Mouse (Mus musculus) liver, embryonic 15.5 days (tissue): Measurements from ENCODE around the gene Ltbp1. TPM values are rescaled to one million over a fixed set of nuclear protein-coding genes. Genes with fewer than 3 reads are reported as not detected.

ENCODE experiments used
- ATAC-seq: fragments of 200-750 bp; cut with Nextera tagmentation; 2 replicates; pipeline ENCODE4 v1.8.0; 2017; ENCODE audit warnings: moderate number of reproducible peaks, mild to moderate bottlenecking, moderate library complexity; ENCODE audit not compliant: insufficient read depth
- H3K27ac ChIP-seq: fragments of 300-500 bp; sonication (generic); replicated peaks from 2 replicates; pipeline ENCODE4 v1.5.1; 2015; ENCODE audit warnings: mild to moderate bottlenecking, inconsistent platforms
- H3K27me3 ChIP-seq: fragments of 300-500 bp; sonication (generic); 2 replicates; pipeline ENCODE4 v1.6.1; 2015; ENCODE audit warnings: mild to moderate bottlenecking, inconsistent platforms
- H3K36me3 ChIP-seq: fragments of 300-500 bp; sonication (generic); replicated peaks from 2 replicates; pipeline ENCODE4 v1.6.1; 2015; ENCODE audit warnings: moderate library complexity, mild to moderate bottlenecking, inconsistent platforms
- H3K4me1 ChIP-seq: fragments of 300-500 bp; sonication (generic); replicated peaks from 2 replicates; pipeline ENCODE4 v1.6.1; 2015; ENCODE audit warnings: inconsistent platforms
- H3K4me2 ChIP-seq: fragments of 300-500 bp; sonication (generic); 2 replicates; pipeline ENCODE4 v1.6.1; 2015; ENCODE audit warnings: moderate library complexity, mild to moderate bottlenecking, inconsistent platforms
- H3K4me3 ChIP-seq: fragments of 300-500 bp; sonication (generic); replicated peaks from 2 replicates; pipeline ENCODE4 v1.5.1; 2015; ENCODE audit warnings: mild to moderate bottlenecking, inconsistent platforms
- H3K9ac ChIP-seq: fragments of 300-500 bp; sonication (generic); 2 replicates; pipeline ENCODE4 v1.6.1; 2015; ENCODE audit warnings: moderate library complexity, mild to moderate bottlenecking, inconsistent platforms
- H3K9me3 ChIP-seq: fragments of 300-500 bp; sonication (generic); replicated peaks from 2 replicates; pipeline ENCODE4 v1.6.1; 2016; ENCODE audit warnings: inconsistent platforms
- WGBS: fragments of 180-500 bp; shearing (Covaris S2); methylation state at CpG from one replicate; pipeline ENCODE4 v1.1.7; 2015; ENCODE audit warnings: mixed read lengths; ENCODE audit not compliant: insufficient replicate concordance; 5-methylcytosine and 5-hydroxymethylcytosine counted together
- polyA plus RNA-seq: library from polyadenylated mRNA; unstranded; fragments of >200 nt; fragmentation: Nextera tagmentation; extraction: Ambion mirVana; gene quantifications from 2 replicates; pipeline ENCODE4 v1.2.1, GENCODE M21; 2015

The Ltbp1 gene
- polyA plus RNA-seq, 1 experiment from 2014 or later: 1.8 TPM

DNA sequence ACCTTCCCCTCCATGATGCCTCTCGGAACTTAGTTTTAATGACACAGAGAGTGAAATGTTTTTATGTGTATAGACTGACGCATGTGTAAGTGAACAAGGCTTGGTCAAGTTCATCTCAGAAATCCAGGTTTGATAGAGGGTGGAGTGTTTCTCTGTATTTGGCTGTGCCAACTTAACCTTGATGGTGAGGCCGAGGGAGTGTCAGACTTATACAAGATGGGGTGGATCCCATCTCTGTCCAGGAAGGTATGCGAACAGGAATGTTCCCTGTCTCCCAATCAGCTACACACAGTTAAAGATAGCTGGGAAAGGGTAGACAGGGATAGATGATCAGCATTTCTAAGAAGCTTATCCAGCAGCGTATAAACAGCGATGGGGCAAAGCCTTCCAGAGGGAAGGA, 153.0 kb downstream of the Ltbp1 start:
- WGBS: 77% methylated on average over 6 of the region's 6 CpGs
- H3K9me3 ChIP-seq: no peaks in the 10 kb centered on the region
- H3K4me1 ChIP-seq: peaks cover 15% of the 10 kb centered on the region
- H3K4me3 ChIP-seq: no peak overlapping the region
- no peak overlapping the region for H3K4me2 ChIP-seq
- H3K9ac ChIP-seq: no peak overlapping the region
- ATAC-seq: no peak
- no peaks in the 10 kb centered on the region for H3K36me3 ChIP-seq
- H3K27ac ChIP-seq: no peak overlapping the region
- H3K27me3 ChIP-seq: no peaks in the 10 kb centered on the region

DNA sequence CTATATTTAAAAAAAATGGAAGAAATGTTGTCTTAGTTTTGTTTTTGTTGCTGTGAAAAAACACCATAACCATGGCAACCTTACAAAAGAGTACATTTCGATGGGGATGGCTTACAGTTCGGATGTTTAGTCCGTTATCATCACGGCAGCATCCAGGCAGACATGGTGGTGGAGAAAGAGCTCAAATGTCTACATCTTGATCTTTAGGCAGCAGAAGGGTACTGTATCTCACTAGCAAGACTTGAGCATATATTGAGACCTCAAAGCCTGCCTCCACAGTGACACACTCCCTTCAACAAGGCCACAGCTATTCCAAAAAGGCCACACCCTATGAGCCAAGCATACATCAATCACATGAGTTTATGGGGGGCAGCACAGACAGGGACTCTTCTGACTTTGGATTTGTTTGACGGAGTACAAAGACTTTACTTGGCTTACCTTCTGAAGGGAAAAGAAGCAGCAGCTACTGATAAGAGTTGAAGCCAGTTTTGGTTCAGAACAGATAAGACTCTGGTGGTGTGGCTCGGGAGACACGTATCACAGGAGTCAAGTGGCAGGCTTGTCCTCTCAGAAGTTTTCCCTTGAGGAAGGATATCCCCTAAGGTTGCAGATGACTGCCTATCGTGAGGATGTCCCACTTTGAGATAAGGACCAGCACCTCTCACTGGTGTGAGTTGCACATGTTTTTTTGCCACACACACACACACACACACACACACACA, 153.9 kb downstream of the Ltbp1 start:
- Histone ChIP-seq H3K9ac (no peak overlapping the region), H3K27ac (peak overlapping the region; percentile 70), H3K36me3 (no peaks in the 10 kb centered on the region), H3K4me1 (peaks cover 15% of the 10 kb centered on the region), H3K4me2 (peak overlapping the region; percentile 27), H3K4me3 (no peak overlapping the region), H3K27me3 (no peaks in the 10 kb centered on the region), H3K9me3 (no peaks in the 10 kb centered on the region)
- WGBS: 24% methylated on average over 8 of the region's 8 CpGs
- peak; percentile 89 for ATAC-seq

DNA sequence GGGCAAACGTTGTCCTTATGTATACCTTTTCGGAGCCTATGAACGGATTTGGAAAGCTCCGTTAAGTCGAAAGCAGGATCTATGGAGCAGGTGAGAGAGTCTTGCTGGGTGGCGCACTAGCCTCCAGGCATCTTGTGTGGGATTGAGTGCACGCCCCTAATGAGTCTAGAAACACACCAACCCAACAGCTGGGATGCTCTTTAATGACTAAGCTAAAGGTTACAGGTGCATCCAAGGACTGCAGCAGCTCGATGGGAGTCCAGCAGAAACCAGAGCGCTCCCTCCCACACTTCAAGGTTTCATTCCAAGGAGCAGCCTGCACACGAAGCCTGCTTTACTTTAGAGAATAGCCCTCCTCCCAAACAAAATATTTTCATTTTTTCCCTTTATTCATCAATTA, 155.7 kb downstream of the Ltbp1 start:
- peaks cover 15% of the 10 kb centered on the region for H3K4me1 ChIP-seq
- H3K9me3 ChIP-seq: no peaks in the 10 kb centered on the region
- no peak for ATAC-seq
- no peaks in the 10 kb centered on the region for H3K36me3 ChIP-seq
- WGBS: 81% methylated on average over 10 of the region's 10 CpGs
- no peaks in the 10 kb centered on the region for H3K27me3 ChIP-seq
- no peak overlapping the region for H3K27ac ChIP-seq
- H3K4me2 ChIP-seq: no peak overlapping the region
- H3K4me3 ChIP-seq: no peak overlapping the region
- H3K9ac ChIP-seq: no peak overlapping the region

GRCm38 (mm10) chr17:75161931-75162330, 156.6 kb downstream of the Ltbp1 start:
- Histone ChIP-seq H3K27me3 (no peaks in the 10 kb centered on the region), H3K36me3 (no peaks in the 10 kb centered on the region), H3K9me3 (no peaks in the 10 kb centered on the region), H3K4me3 (no peak overlapping the region), H3K4me2 (no peak overlapping the region), H3K4me1 (peaks cover 15% of the 10 kb centered on the region), H3K9ac (no peak overlapping the region), H3K27ac (no peak overlapping the region)
- WGBS: 65% methylated on average over 4 of the region's 4 CpGs
- no peak for ATAC-seq

DNA sequence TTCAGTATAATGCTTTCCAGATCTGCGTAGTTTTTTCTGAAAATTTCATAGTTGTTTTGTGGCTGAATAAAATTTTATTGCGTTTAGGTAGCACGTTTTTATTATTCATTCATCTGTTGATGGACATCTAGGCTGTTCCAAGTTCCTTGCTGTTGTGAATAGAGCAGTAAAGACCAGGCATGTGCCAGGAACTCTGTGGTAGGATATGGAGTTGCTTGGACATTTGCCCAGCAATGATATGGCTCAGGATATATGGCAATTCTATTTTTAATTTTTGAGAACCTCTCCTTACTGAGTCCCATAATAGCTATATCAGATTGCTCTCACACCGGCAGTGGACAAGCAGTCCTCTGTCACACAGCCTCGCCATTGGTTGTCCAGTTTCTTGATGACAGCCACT, 159.2 kb downstream of the Ltbp1 start:
- no peaks in the 10 kb centered on the region for H3K9me3 ChIP-seq
- no peak overlapping the region for H3K9ac ChIP-seq
- no peak overlapping the region for H3K4me3 ChIP-seq
- H3K36me3 ChIP-seq: no peaks in the 10 kb centered on the region
- no peak overlapping the region for H3K27ac ChIP-seq
- no peak for ATAC-seq
- H3K4me1 ChIP-seq: peaks cover 5% of the 10 kb centered on the region; the same call in 1 of the 2 replicates
- WGBS: 67% methylated on average over 5 of the region's 5 CpGs
- H3K27me3 ChIP-seq: no peaks in the 10 kb centered on the region
- H3K4me2 ChIP-seq: no peak overlapping the region

DNA sequence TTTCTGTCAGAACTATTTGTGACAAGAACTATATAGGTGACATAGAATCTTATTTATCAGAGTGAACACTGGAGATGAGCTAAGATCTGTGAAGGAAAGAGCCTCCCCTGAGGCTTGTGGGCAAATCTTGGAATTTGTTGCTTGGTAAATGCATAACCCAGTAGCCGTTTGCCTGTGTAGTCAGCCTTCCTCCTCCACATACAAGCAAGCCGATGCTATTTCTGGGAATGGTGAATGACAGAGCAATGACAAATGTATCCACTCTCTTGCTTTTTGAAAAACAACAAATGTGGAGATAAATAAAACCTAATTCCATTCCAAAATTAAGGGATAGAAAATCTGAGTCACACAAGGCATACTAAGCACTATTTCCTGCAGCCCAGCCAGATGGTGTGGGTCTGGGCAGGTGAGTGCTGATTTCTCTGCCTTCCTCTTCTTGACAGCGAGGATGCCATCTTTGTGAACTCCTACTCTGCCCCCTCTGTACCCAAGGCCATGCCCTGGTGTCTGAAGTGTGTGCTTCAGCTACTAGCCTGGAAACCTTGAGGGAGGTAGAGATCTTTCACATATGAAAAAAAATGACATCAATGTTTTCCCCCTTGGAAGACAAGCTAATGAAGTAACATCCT, 163.3 kb downstream of the Ltbp1 start:
- Histone ChIP-seq H3K4me3 (no peak overlapping the region), H3K27ac (no peak overlapping the region), H3K9ac (no peak overlapping the region), H3K36me3 (no peaks in the 10 kb centered on the region), H3K4me2 (no peak overlapping the region), H3K27me3 (no peaks in the 10 kb centered on the region), H3K4me1 (no peaks in the 10 kb centered on the region), H3K9me3 (no peaks in the 10 kb centered on the region)
- no peak for ATAC-seq
- WGBS: 64% methylated on average over 3 of the region's 3 CpGs

DNA sequence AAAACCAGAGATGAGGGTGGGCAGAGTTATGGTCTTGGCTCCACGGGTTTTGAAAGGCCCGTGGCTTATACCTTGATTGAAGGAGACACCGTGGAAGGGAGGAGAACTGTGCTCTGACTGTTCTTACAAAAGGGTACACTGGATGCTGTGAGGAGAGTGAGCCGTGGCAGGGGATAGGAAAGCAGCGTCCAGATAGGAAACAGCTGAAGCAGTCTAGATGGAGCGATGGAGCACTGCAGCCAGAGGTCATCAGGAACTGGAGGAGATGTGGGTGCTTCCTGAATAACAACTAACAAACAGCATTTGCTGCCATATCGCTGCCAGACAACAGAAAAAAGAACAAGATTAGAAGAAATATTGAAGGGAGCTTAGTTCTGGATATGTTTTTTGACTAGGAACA, 166.3 kb downstream of the Ltbp1 start:
- Histone ChIP-seq H3K9ac (no peak overlapping the region), H3K4me2 (no peak overlapping the region), H3K9me3 (no peaks in the 10 kb centered on the region), H3K4me3 (no peak overlapping the region), H3K36me3 (no peaks in the 10 kb centered on the region), H3K27me3 (no peaks in the 10 kb centered on the region), H3K27ac (no peak overlapping the region), H3K4me1 (no peaks in the 10 kb centered on the region)
- no peak for ATAC-seq
- WGBS: 40% methylated on average over 7 of the region's 7 CpGs

- Histone ChIP-seq H3K9me3 (no peaks in the 10 kb centered on the region), H3K4me3 (no peak overlapping the region), H3K9ac (no peak overlapping the region), H3K4me2 (no peak overlapping the region), H3K4me1 (no peaks in the 10 kb centered on the region), H3K27me3 (no peaks in the 10 kb centered on the region), H3K27ac (no peak overlapping the region), H3K36me3 (no peaks in the 10 kb centered on the region)
- ATAC-seq: no peak
- WGBS: 71% methylated on average over 7 of the region's 7 CpGs
These were observed 167.4 kb downstream of the Ltbp1 start for GRCm38 (mm10) chr17:75172685-75173205.

DNA sequence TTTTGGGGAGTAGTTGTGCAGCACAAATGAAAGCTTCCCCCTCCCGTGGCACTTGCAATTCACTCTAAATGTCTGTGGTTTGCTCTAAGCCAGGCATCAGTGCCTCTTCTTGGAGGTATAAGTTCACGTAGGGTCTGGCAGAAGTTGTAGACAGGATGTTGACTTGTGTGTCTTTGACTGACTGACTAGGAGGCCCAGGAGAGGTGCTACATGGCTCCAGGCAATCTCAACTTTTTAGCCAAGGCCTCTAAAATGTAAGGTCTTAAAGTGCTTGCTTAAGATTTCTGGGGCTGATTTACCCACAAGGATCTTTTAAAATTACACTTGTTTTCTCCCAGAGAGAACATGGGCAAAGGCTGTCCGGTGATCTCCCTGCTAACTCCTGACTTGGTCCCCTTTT, 169.1 kb downstream of the Ltbp1 start:
- ATAC-seq: no peak
- Histone ChIP-seq H3K27me3 (no peaks in the 10 kb centered on the region), H3K9me3 (no peaks in the 10 kb centered on the region), H3K36me3 (no peaks in the 10 kb centered on the region), H3K4me1 (no peaks in the 10 kb centered on the region), H3K4me3 (no peak overlapping the region), H3K27ac (no peak overlapping the region), H3K4me2 (no peak overlapping the region), H3K9ac (no peak overlapping the region)
- 67% methylated on average over 3 of the region's 3 CpGs for WGBS

GRCm38 (mm10) chr17:75177920-75178867, 172.8 kb downstream of the Ltbp1 start:
- Histone ChIP-seq H3K4me2 (no peak overlapping the region), H3K9me3 (no peaks in the 10 kb centered on the region), H3K27ac (no peak overlapping the region), H3K9ac (no peak overlapping the region), H3K4me3 (no peak overlapping the region), H3K4me1 (no peaks in the 10 kb centered on the region), H3K36me3 (no peaks in the 10 kb centered on the region), H3K27me3 (no peaks in the 10 kb centered on the region)
- ATAC-seq: no peak
- 65% methylated on average over 24 of the region's 24 CpGs for WGBS

DNA sequence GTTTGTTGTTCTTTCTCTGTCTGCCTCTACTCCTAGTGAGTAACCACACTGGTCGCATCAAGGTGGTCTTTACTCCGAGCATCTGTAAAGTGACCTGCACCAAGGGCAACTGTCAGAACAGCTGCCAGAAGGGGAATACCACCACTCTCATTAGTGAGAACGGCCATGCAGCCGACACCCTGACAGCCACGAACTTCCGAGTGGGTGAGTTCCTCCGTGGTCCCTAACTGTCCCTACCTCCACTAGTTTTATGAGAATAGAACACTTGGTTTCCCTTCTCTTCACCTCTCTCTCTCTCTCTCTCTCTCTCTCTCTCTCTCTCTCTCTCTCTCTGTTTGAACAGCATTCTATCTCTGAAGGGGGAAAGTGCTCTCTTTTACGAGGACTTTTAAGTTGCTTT, 173.6 kb downstream of the Ltbp1 start:
- no peak overlapping the region for H3K4me3 ChIP-seq
- no peaks in the 10 kb centered on the region for H3K36me3 ChIP-seq
- no peak overlapping the region for H3K27ac ChIP-seq
- no peaks in the 10 kb centered on the region for H3K27me3 ChIP-seq
- 61% methylated on average over 8 of the region's 8 CpGs for WGBS
- no peak overlapping the region for H3K9ac ChIP-seq
- H3K4me2 ChIP-seq: no peak overlapping the region
- H3K4me1 ChIP-seq: no peaks in the 10 kb centered on the region
- ATAC-seq: no peak
- H3K9me3 ChIP-seq: no peaks in the 10 kb centered on the region
